Mouse (Mus musculus) neural tube, embryonic 14.5 days (tissue): ENCODE measurements around the gene Naa50. TPM values are rescaled to one million over a fixed set of nuclear protein-coding genes. Genes with fewer than 3 reads are reported as not detected.
A peak's percentile ranks its signal among the peaks of the same experiment; 100 is the strongest.

Experiments used
- ATAC-seq: fragments of 200-750 bp; cut with Nextera tagmentation; 2 replicates; pipeline ENCODE4 v1.8.0; 2017; ENCODE audit warnings: low read depth, mild to moderate bottlenecking, moderate TSS enrichment, moderate library complexity
- H3K27ac ChIP-seq: fragments of 300-500 bp; sonication (generic); 2 replicates; pipeline ENCODE4 v1.5.1; 2014; ENCODE audit warnings: low read depth, mild to moderate bottlenecking, control low read depth, low read length, moderate library complexity, mixed read lengths
- H3K27me3 ChIP-seq: fragments of 300-500 bp; sonication (generic); 2 replicates; pipeline ENCODE4 v1.6.1; 2014; ENCODE audit warnings: low read length; ENCODE audit not compliant: control insufficient read depth, insufficient read depth
- H3K36me3 ChIP-seq: fragments of 300-500 bp; sonication (generic); 2 replicates; pipeline ENCODE4 v1.6.1; 2014; ENCODE audit warnings: low read length, mixed read lengths; ENCODE audit not compliant: control insufficient read depth, insufficient read depth
- H3K4me1 ChIP-seq: fragments of 300-500 bp; sonication (generic); 2 replicates; pipeline ENCODE4 v1.6.1; 2014; ENCODE audit warnings: low read length; ENCODE audit not compliant: control insufficient read depth, insufficient read depth
- H3K4me2 ChIP-seq: fragments of 300-500 bp; sonication (generic); 2 replicates; pipeline ENCODE4 v1.6.1; 2014; ENCODE audit warnings: mild to moderate bottlenecking, low read depth, low read length, control low read depth
- H3K4me3 ChIP-seq: fragments of 300-500 bp; sonication (generic); 2 replicates; pipeline ENCODE4 v1.5.1; 2014; ENCODE audit warnings: low read depth, low read length, control low read depth, mixed read lengths
- H3K9ac ChIP-seq: fragments of 300-500 bp; sonication (generic); replicated peaks from 2 replicates; pipeline ENCODE4 v1.6.1; 2014; ENCODE audit warnings: low read depth, mild to moderate bottlenecking, control low read depth, low read length, mixed read lengths
- H3K9me3 ChIP-seq: fragments of 300-500 bp; sonication (generic); 2 replicates; pipeline ENCODE4 v1.6.1; 2016; ENCODE audit warnings: low read length; ENCODE audit not compliant: control insufficient read depth
- WGBS: fragments of 180-500 bp; shearing (Covaris S2); extraction: QIAGEN DNeasy Blood & Tissue Kit; methylation state at CpG from one replicate; pipeline ENCODE4 v1.1.7; 2014; 5-methylcytosine and 5-hydroxymethylcytosine counted together
- polyA plus RNA-seq: library from polyadenylated mRNA; unstranded; fragments of >200 nt; fragmentation: Nextera tagmentation; extraction: Ambion mirVana; gene quantifications from 2 replicates; pipeline ENCODE4 v1.2.1, GENCODE M21; 2014

Naa50 gene
- polyA plus RNA-seq, 1 experiment from 2014 or later = 37.7 TPM

- WGBS = 92% methylated on average over 2 of the region's 2 CpGs
- H3K27ac ChIP-seq = no peak overlapping the region
Measured at GRCm38 (mm10) chr16:44163831-44164230, 24.2 kb downstream of the Naa50 start.

GRCm38 (mm10) chr16:44165182-44165581 is 25.6 kb downstream of the Naa50 start:
- Histone ChIP-seq H3K9me3 (no peaks in the 10 kb centered on the region), H3K4me3 (no peak overlapping the region), H3K27me3 (no peaks in the 10 kb centered on the region), H3K4me1 (no peaks in the 10 kb centered on the region), H3K27ac (no peak overlapping the region), H3K36me3 (no peaks in the 10 kb centered on the region), H3K4me2 (no peak overlapping the region), H3K9ac (no peak overlapping the region)
- no peak for ATAC-seq
- WGBS = 66% methylated on average over 3 of the region's 3 CpGs

More at GRCm38 (mm10) chr16:44163831-44164230, 24.2 kb downstream of the Naa50 start:
- no peak for ATAC-seq
- H3K4me3 ChIP-seq = no peak overlapping the region
- no peak overlapping the region for H3K9ac ChIP-seq
- no peak overlapping the region for H3K4me2 ChIP-seq
- no peaks in the 10 kb centered on the region for H3K27me3 ChIP-seq
- H3K36me3 ChIP-seq = peaks cover 4% of the 10 kb centered on the region
- H3K9me3 ChIP-seq = no peaks in the 10 kb centered on the region
- no peaks in the 10 kb centered on the region for H3K4me1 ChIP-seq

DNA sequence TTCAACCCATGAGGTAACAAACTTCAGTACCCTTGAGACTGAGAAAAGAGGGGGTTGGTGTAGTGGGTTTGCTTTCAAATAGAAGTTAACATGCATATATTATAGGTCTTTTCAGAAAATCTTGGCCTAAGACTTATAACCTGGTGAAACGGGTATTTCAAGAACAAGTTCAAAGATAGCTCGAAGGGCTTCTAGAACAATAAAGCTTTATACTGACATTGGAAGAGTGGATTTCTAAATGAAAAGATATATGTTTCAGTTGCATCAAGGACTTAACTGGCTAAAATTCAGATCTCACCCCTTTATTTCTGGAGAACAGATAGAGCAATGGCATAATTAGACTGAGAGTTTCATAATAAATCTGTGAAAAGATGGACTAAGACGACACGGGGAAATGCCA is 29.4 kb downstream of the Naa50 start:
- Histone ChIP-seq H3K9ac (no peak overlapping the region), H3K27ac (no peak overlapping the region), H3K36me3 (no peaks in the 10 kb centered on the region), H3K4me3 (no peak overlapping the region), H3K4me1 (peaks cover 2% of the 10 kb centered on the region), H3K9me3 (no peaks in the 10 kb centered on the region), H3K27me3 (0 out of 2 replicates have a peak, but pooled peaks cover 2% of the 10 kb centered on the region), H3K4me2 (no peak overlapping the region)
- ATAC-seq = no peak
- 86% methylated on average over 4 of the region's 4 CpGs for WGBS

- peak; percentile 100 for ATAC-seq
- H3K4me3 ChIP-seq = peak overlapping the region; percentile 72
- H3K27me3 ChIP-seq = 0 out of 2 replicates have a peak, but pooled peaks cover 2% of the 10 kb centered on the region
- no peaks in the 10 kb centered on the region for H3K9me3 ChIP-seq
- peak overlapping the region; percentile 80 for H3K27ac ChIP-seq
- H3K36me3 ChIP-seq = no peaks in the 10 kb centered on the region
- peak overlapping the region; percentile 67 for H3K4me2 ChIP-seq
- whole genome bisulfite sequencing = under 1% methylated on average over 26 of the region's 26 CpGs
- peaks cover 6% of the 10 kb centered on the region for H3K4me1 ChIP-seq
- peak overlapping the region; percentile 50 for H3K9ac ChIP-seq
Measured at GRCm38 (mm10) chr16:44172297-44173154, 32.9 kb downstream of the Naa50 start.

DNA sequence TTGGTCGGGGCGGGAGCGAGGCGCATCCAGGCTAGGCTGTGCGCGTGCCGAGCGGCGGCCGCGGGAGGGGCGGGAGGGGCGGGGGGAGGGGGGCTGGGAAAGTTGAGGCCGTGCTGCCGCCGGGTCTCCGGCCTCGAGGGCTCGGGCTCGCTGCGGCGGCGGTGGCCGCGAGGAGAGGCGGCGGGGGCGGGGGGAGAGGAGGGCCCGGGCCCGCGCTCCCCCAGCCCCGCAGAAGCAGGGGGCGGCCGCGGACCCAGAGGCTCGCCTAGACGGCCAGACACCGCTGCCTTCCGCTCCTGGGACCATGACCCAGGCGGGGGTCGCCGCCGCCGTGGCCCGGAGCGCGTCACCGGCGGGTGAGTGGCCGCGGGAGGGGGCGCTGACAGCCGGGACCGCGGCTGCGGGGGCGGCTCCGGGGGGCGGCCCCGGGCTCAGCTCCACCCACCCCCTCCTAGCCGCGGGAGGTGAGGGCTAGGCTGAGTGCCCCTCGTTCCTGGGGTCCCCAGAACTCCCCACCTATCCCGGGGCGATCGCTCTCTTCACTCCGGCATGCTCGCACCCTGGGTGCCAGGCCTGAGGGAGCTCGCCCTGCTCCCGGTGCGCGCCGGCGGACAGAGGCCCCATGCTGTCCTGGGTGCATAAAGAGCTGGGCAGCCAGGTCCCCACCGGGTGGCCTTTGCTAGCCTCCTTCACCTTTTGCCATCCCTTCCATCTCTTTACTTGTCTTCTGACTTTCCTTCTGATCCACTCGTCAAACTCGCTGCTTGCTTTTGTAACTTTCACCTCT is 33.7 kb downstream of the Naa50 start, which contains the start of gene Usf3:
Gene Usf3, plus strand, starts transcription at position 92 of the 787 bp plus-strand sequence.
- WGBS = under 1% methylated on average over 37 of the region's 77 CpGs
- Histone ChIP-seq H3K36me3 (no peaks in the 10 kb centered on the region), H3K4me2 (peak within 1 kb of the TSS; percentile 75), H3K27ac (peak within 1 kb of the TSS; percentile 82), H3K9me3 (no peaks in the 10 kb centered on the region), H3K4me3 (peak within 1 kb of the TSS; percentile 72), H3K27me3 (0 out of 2 replicates have a peak, but pooled peaks cover 2% of the 10 kb centered on the region), H3K4me1 (peaks cover 6% of the 10 kb centered on the region), H3K9ac (peak within 1 kb of the TSS; percentile 93)
- peak; percentile 60 for ATAC-seq

DNA sequence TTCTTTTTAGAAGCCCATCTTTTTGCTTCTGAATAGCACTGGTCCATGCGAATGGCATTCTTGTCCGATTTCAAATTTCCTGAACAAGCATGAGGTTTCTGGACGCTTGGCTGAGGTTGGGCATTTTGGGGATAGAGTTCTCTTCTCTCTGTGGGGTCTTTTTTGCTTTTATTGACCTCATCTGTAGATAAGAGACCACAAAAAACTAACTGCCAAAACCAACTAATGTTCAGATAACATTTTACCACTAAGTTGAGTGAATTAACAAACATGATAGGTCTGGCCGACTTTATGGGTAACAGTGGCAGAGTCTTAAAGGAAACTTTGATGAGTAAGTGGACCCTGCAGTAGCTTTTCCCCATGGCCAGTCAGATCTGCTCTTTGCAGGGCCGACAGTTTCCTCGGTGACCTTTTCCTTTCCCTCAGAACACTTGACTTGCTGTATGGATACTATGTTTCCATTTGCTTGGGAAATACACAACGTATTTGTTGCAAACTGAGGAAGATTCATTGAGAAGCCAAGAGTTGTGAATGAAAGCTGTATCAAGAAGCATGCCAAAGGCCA is 34.4 kb downstream of the Naa50 start:
- peak overlapping the region; percentile 75 for H3K4me2 ChIP-seq
- H3K27me3 ChIP-seq = 0 out of 2 replicates have a peak, but pooled peaks cover 2% of the 10 kb centered on the region
- peak overlapping the region; percentile 93 for H3K9ac ChIP-seq
- H3K4me3 ChIP-seq = peak overlapping the region; percentile 72
- peaks cover 6% of the 10 kb centered on the region for H3K4me1 ChIP-seq
- H3K9me3 ChIP-seq = no peaks in the 10 kb centered on the region
- 25% methylated on average over 7 of the region's 7 CpGs for WGBS
- H3K36me3 ChIP-seq = no peaks in the 10 kb centered on the region
- no peak for ATAC-seq
- peak overlapping the region; percentile 82; the same call in 1 of the 2 replicates for H3K27ac ChIP-seq

GRCm38 (mm10) chr16:44175001-44175400 is 35.4 kb downstream of the Naa50 start:
- H3K9me3 ChIP-seq = no peaks in the 10 kb centered on the region
- H3K4me1 ChIP-seq = peaks cover 6% of the 10 kb centered on the region
- no peak overlapping the region for H3K9ac ChIP-seq
- 89% methylated on average over 1 of the region's 1 CpGs for WGBS
- ATAC-seq = no peak
- H3K4me3 ChIP-seq = no peak overlapping the region
- 0 out of 2 replicates have a peak, but pooled peaks cover 2% of the 10 kb centered on the region for H3K27me3 ChIP-seq
- H3K36me3 ChIP-seq = no peaks in the 10 kb centered on the region
- H3K4me2 ChIP-seq = no peak overlapping the region
- no peak overlapping the region for H3K27ac ChIP-seq

DNA sequence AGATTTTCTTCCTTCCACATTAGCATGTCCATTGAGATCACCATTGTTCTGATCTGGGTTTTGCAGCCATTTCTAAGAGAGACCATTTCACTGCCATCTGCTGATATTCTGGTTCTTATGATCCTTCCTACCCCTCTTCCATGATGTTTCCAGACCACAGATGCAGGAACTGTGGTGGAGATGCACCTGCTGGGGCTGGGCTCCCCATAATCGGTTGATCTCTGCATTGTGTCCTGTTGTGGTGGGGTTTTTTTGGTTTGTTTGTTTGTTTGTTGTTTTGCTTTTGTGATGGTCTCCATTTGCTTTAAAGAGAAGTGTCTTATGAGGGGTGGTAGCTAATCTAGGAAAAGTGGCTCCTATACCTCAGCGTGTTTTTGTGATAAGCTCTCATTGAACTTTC is 36.9 kb downstream of the Naa50 start:
- no peak overlapping the region for H3K9ac ChIP-seq
- no peak overlapping the region for H3K4me3 ChIP-seq
- peaks cover 6% of the 10 kb centered on the region for H3K4me1 ChIP-seq
- no peak overlapping the region for H3K27ac ChIP-seq
- H3K27me3 ChIP-seq = 0 out of 2 replicates have a peak, but pooled peaks cover 2% of the 10 kb centered on the region
- H3K9me3 ChIP-seq = no peaks in the 10 kb centered on the region
- H3K4me2 ChIP-seq = no peak overlapping the region
- 98% methylated on average over 2 of the region's 2 CpGs for WGBS
- no peak for ATAC-seq
- no peaks in the 10 kb centered on the region for H3K36me3 ChIP-seq
